Mouse (Mus musculus) midbrain, embryonic 10.5 days (tissue): ENCODE results near the gene Lhx8. TPM values are rescaled to one million over a fixed set of nuclear protein-coding genes. Genes with fewer than 3 reads are reported as not detected.
A peak's percentile ranks its signal among the peaks of the same experiment; 100 is the strongest.

Source experiments
- DNase-seq: peaks from one replicate; pipeline ENCODE4 v3.0.0-alpha.2; 2017; ENCODE audit warnings: low spot score
- H3K27ac ChIP-seq: fragments of 300-500 bp; sonication (generic); replicated peaks from 2 replicates; pipeline ENCODE4 v1.5.1; 2016; ENCODE audit warnings: mild to moderate bottlenecking
- H3K27me3 ChIP-seq: fragments of 300-500 bp; sonication (generic); 2 replicates; pipeline ENCODE4 v1.6.1; 2016; ENCODE audit warnings: low read depth, mild to moderate bottlenecking; ENCODE audit not compliant: poor library complexity, severe bottlenecking
- H3K36me3 ChIP-seq: fragments of 300-500 bp; sonication (generic); 2 replicates; pipeline ENCODE4 v1.6.1; 2016; ENCODE audit warnings: mild to moderate bottlenecking, moderate library complexity
- H3K4me1 ChIP-seq: fragments of 300-500 bp; sonication (generic); 2 replicates; pipeline ENCODE4 v1.6.1; 2016
- H3K4me3 ChIP-seq: fragments of 300-500 bp; sonication (generic); 2 replicates; pipeline ENCODE4 v1.5.1; 2016; ENCODE audit warnings: mild to moderate bottlenecking, moderate library complexity
- H3K9me3 ChIP-seq: fragments of 300-500 bp; sonication (generic); replicated peaks from 2 replicates; pipeline ENCODE4 v1.6.1; 2016; ENCODE audit warnings: mild to moderate bottlenecking
- WGBS: fragments of 180-500 bp; shearing (Covaris S2); methylation state at CpG from one replicate; pipeline ENCODE4 v1.1.7; 2016; 5-methylcytosine and 5-hydroxymethylcytosine counted together
- polyA plus RNA-seq: library from polyadenylated mRNA; unstranded; fragments of >200 nt; fragmentation: Nextera tagmentation; extraction: Ambion mirVana; gene quantifications from 2 replicates; pipeline ENCODE4 v1.2.1, GENCODE M21; 2016

The Lhx8 gene
- 0.31 and 0.84 TPM in 2 replicates for polyA plus RNA-seq

GRCm38 (mm10) chr3:154330181-154331002 lies at the start of gene Lhx8:
TSS of gene Lhx8 (minus strand) at chr3:154330659.
- peak within 1 kb of the TSS; percentile 54 for H3K4me3 ChIP-seq
- no peak within 1 kb of the TSS; the same call in 1 of the 2 replicates for H3K27ac ChIP-seq
- no peaks in the 10 kb centered on the region for H3K9me3 ChIP-seq
- 0% methylated on average over 28 of the region's 28 CpGs for WGBS
- no peaks in the 10 kb centered on the region for H3K36me3 ChIP-seq
- peaks cover 37% of the 10 kb centered on the region for H3K4me1 ChIP-seq
- DNase-seq: no peak
- H3K27me3 ChIP-seq: peaks cover 99% of the 10 kb centered on the region

GRCm38 (mm10) chr3:154373536-154373935 lies 43.1 kb upstream of the Lhx8 start:
- Histone ChIP-seq H3K9me3 (no peaks in the 10 kb centered on the region), H3K36me3 (no peaks in the 10 kb centered on the region), H3K4me1 (peaks cover 7% of the 10 kb centered on the region), H3K27ac (no peak overlapping the region), H3K4me3 (no peak overlapping the region), H3K27me3 (0 out of 2 replicates have a peak, but pooled peaks cover 4% of the 10 kb centered on the region)
- no peak for DNase-seq
- 73% methylated on average over 5 of the region's 5 CpGs for WGBS

GRCm38 (mm10) chr3:154372688-154373087 lies 42.2 kb upstream of the Lhx8 start:
- Histone ChIP-seq H3K36me3 (no peaks in the 10 kb centered on the region), H3K4me1 (peaks cover 6% of the 10 kb centered on the region), H3K4me3 (no peak overlapping the region), H3K27ac (no peak overlapping the region), H3K9me3 (no peaks in the 10 kb centered on the region), H3K27me3 (0 out of 2 replicates have a peak, but pooled peaks cover 4% of the 10 kb centered on the region)
- DNase-seq: no peak

GRCm38 (mm10) chr3:154367327-154367726 lies 36.9 kb upstream of the Lhx8 start:
- no peak overlapping the region for H3K4me3 ChIP-seq
- H3K9me3 ChIP-seq: no peaks in the 10 kb centered on the region
- 75% methylated on average over 3 of the region's 3 CpGs for WGBS
- H3K27me3 ChIP-seq: no peaks in the 10 kb centered on the region
- no peak overlapping the region for H3K27ac ChIP-seq
- H3K4me1 ChIP-seq: peaks cover 5% of the 10 kb centered on the region; the same call in 1 of the 2 replicates
- H3K36me3 ChIP-seq: no peaks in the 10 kb centered on the region
- DNase-seq: no peak

GRCm38 (mm10) chr3:154364604-154365209 lies 34.2 kb upstream of the Lhx8 start:
- 30% methylated on average over 10 of the region's 10 CpGs for WGBS
- peak; percentile 59 for DNase-seq
- Histone ChIP-seq H3K27me3 (no peaks in the 10 kb centered on the region), H3K9me3 (no peaks in the 10 kb centered on the region), H3K4me1 (peaks cover 5% of the 10 kb centered on the region; the same call in 1 of the 2 replicates), H3K36me3 (no peaks in the 10 kb centered on the region), H3K27ac (no peak overlapping the region), H3K4me3 (no peak overlapping the region)

- no peak for DNase-seq
- Histone ChIP-seq H3K27ac (no peak overlapping the region), H3K36me3 (no peaks in the 10 kb centered on the region), H3K9me3 (no peaks in the 10 kb centered on the region), H3K4me1 (peaks cover 5% of the 10 kb centered on the region; the same call in 1 of the 2 replicates), H3K27me3 (no peaks in the 10 kb centered on the region), H3K4me3 (no peak overlapping the region)
- WGBS: 83% methylated on average over 9 of the region's 9 CpGs
Observed at GRCm38 (mm10) chr3:154363507-154363906, 33.0 kb upstream of the Lhx8 start.

- no peaks in the 10 kb centered on the region for H3K27me3 ChIP-seq
- no peak overlapping the region for H3K27ac ChIP-seq
- H3K4me3 ChIP-seq: no peak overlapping the region
- DNase-seq: no peak
- no peaks in the 10 kb centered on the region for H3K36me3 ChIP-seq
- no peaks in the 10 kb centered on the region for H3K9me3 ChIP-seq
- 71% methylated on average over 2 of the region's 2 CpGs for WGBS
- no peaks in the 10 kb centered on the region for H3K4me1 ChIP-seq
Observed at GRCm38 (mm10) chr3:154359231-154359630, 28.8 kb upstream of the Lhx8 start.

GRCm38 (mm10) chr3:154340294-154340914 lies 9.9 kb upstream of the Lhx8 start:
- Histone ChIP-seq H3K27me3 (peaks cover 40% of the 10 kb centered on the region), H3K4me3 (no peak overlapping the region), H3K36me3 (no peaks in the 10 kb centered on the region), H3K27ac (no peak overlapping the region), H3K4me1 (peaks cover 10% of the 10 kb centered on the region; the same call in 1 of the 2 replicates), H3K9me3 (no peaks in the 10 kb centered on the region)
- DNase-seq: no peak
- 81% methylated on average over 13 of the region's 13 CpGs for WGBS

- peaks cover 10% of the 10 kb centered on the region; the same call in 1 of the 2 replicates for H3K4me1 ChIP-seq
- peaks cover 46% of the 10 kb centered on the region for H3K27me3 ChIP-seq
- no peaks in the 10 kb centered on the region for H3K36me3 ChIP-seq
- no peak overlapping the region for H3K27ac ChIP-seq
- no peaks in the 10 kb centered on the region for H3K9me3 ChIP-seq
- no peak for DNase-seq
- 86% methylated on average over 17 of the region's 17 CpGs for WGBS
- H3K4me3 ChIP-seq: no peak overlapping the region
Observed at GRCm38 (mm10) chr3:154339649-154340260, 9.3 kb upstream of the Lhx8 start.

GRCm38 (mm10) chr3:154334806-154335205 lies 4.3 kb upstream of the Lhx8 start:
- Histone ChIP-seq H3K27ac (no peak overlapping the region), H3K36me3 (no peaks in the 10 kb centered on the region), H3K27me3 (peaks cover 95% of the 10 kb centered on the region), H3K9me3 (no peaks in the 10 kb centered on the region), H3K4me3 (no peak overlapping the region), H3K4me1 (peaks cover 24% of the 10 kb centered on the region)
- DNase-seq: no peak
- 1% methylated on average over 10 of the region's 10 CpGs for WGBS

GRCm38 (mm10) chr3:154333401-154333999 lies 3.0 kb upstream of the Lhx8 start:
- Histone ChIP-seq H3K9me3 (no peaks in the 10 kb centered on the region), H3K4me1 (peaks cover 28% of the 10 kb centered on the region), H3K27ac (no peak overlapping the region), H3K36me3 (no peaks in the 10 kb centered on the region), H3K27me3 (peaks cover 96% of the 10 kb centered on the region), H3K4me3 (no peak overlapping the region)
- WGBS: 2% methylated on average over 16 of the region's 16 CpGs
- DNase-seq: peak; percentile 47

- 2% methylated on average over 15 of the region's 15 CpGs for WGBS
- H3K27ac ChIP-seq: no peak overlapping the region
- peaks cover 34% of the 10 kb centered on the region for H3K4me1 ChIP-seq
- DNase-seq: peak; percentile 50
- peaks cover 99% of the 10 kb centered on the region for H3K27me3 ChIP-seq
- no peak overlapping the region for H3K4me3 ChIP-seq
- H3K36me3 ChIP-seq: no peaks in the 10 kb centered on the region
- no peaks in the 10 kb centered on the region for H3K9me3 ChIP-seq
Observed at GRCm38 (mm10) chr3:154332941-154333340, 2.5 kb upstream of the Lhx8 start.
